Mouse (Mus musculus): ENCODE results near the gene Ifnar1. TPM values are rescaled to one million over a fixed set of nuclear protein-coding genes. Genes with fewer than 3 reads are reported as not detected.

Gene Ifnar1
- total and polyA plus RNA-seq, 2 experiments: 14.0 to 26.4 TPM

GRCm38 (mm10) chr16:91458301-91458746, 26.7 kb upstream of the Ifnar1 start:
- H3K27ac ChIP-seq (replicated peaks; ENCODE audit: insufficient read depth, low read depth, low read length): no peak overlapping the region

GRCm38 (mm10) chr16:91458976-91459375, 26.1 kb upstream of the Ifnar1 start:
- Histone ChIP-seq H3K27ac (replicated peaks; ENCODE audit: insufficient read depth, low read depth, low read length) (no peak overlapping the region), H3K9ac (ENCODE audit: low read depth, low read length) (no peak overlapping the region), H3K4me3 (ENCODE audit: insufficient read depth, low read depth, low read length) (no peak overlapping the region), H3K36me3 (ENCODE audit: control insufficient read depth, insufficient read depth, low read length) (no peaks in the 10 kb centered on the region), H3K4me1 (ENCODE audit: control insufficient read depth, insufficient read depth, low read length) (peaks cover 9% of the 10 kb centered on the region), H3K27me3 (ENCODE audit: control insufficient read depth, insufficient read depth, low read length) (no peaks in the 10 kb centered on the region), H3K79me2 (ENCODE audit: control insufficient read depth, insufficient read depth, low read length) (no peaks in the 10 kb centered on the region)
- 78% methylated on average over 5 of the region's 5 CpGs for WGBS
- no peak for DNase-seq (ENCODE audit: extremely low read depth, low read depth, low spot score)
- TF ChIP-seq CTCF (IDR thresholded peaks at IDR 0.05; ENCODE audit: low read depth, low read length): no peak
- no peak for TF ChIP-seq POLR2A (IDR thresholded peaks at IDR 0.05; ENCODE audit: extremely low read depth, insufficient read depth, low read length)

More at GRCm38 (mm10) chr16:91458301-91458746, 26.7 kb upstream of the Ifnar1 start:
- H3K4me1 ChIP-seq (ENCODE audit: control insufficient read depth, insufficient read depth, low read length): peaks cover 7% of the 10 kb centered on the region
- H3K79me2 ChIP-seq (ENCODE audit: control insufficient read depth, insufficient read depth, low read length): no peaks in the 10 kb centered on the region
- no peaks in the 10 kb centered on the region for H3K36me3 ChIP-seq (ENCODE audit: control insufficient read depth, insufficient read depth, low read length)
- H3K4me3 ChIP-seq (ENCODE audit: insufficient read depth, low read depth, low read length): no peak overlapping the region
- TF ChIP-seq POLR2A (IDR thresholded peaks at IDR 0.05; ENCODE audit: extremely low read depth, insufficient read depth, low read length): no peak
- no peak for TF ChIP-seq CTCF (IDR thresholded peaks at IDR 0.05; ENCODE audit: low read depth, low read length)
- no peak overlapping the region for H3K9ac ChIP-seq (ENCODE audit: low read depth, low read length)
- no peaks in the 10 kb centered on the region for H3K27me3 ChIP-seq (ENCODE audit: control insufficient read depth, insufficient read depth, low read length)
- no peak for DNase-seq (ENCODE audit: extremely low read depth, low read depth, low spot score)
- 86% methylated on average over 21 of the region's 21 CpGs for WGBS

- WGBS: 97% methylated on average over 3 of the region's 3 CpGs
- H3K4me1 ChIP-seq (ENCODE audit: control insufficient read depth, insufficient read depth, low read length): peaks cover 9% of the 10 kb centered on the region
- no peak overlapping the region for H3K27ac ChIP-seq (replicated peaks; ENCODE audit: insufficient read depth, low read depth, low read length)
- DNase-seq (ENCODE audit: extremely low read depth, low read depth, low spot score): no peak
- H3K9ac ChIP-seq (ENCODE audit: low read depth, low read length): no peak overlapping the region
- no peak overlapping the region for H3K4me3 ChIP-seq (ENCODE audit: insufficient read depth, low read depth, low read length)
- TF ChIP-seq POLR2A (IDR thresholded peaks at IDR 0.05; ENCODE audit: extremely low read depth, insufficient read depth, low read length): no peak
- TF ChIP-seq CTCF (IDR thresholded peaks at IDR 0.05; ENCODE audit: low read depth, low read length): no peak
- H3K79me2 ChIP-seq (ENCODE audit: control insufficient read depth, insufficient read depth, low read length): no peaks in the 10 kb centered on the region
- no peaks in the 10 kb centered on the region for H3K27me3 ChIP-seq (ENCODE audit: control insufficient read depth, insufficient read depth, low read length)
- no peaks in the 10 kb centered on the region for H3K36me3 ChIP-seq (ENCODE audit: control insufficient read depth, insufficient read depth, low read length)
These were observed 25.6 kb upstream of the Ifnar1 start for GRCm38 (mm10) chr16:91459396-91459795.

GRCm38 (mm10) chr16:91459841-91460370, 25.1 kb upstream of the Ifnar1 start:
- Histone ChIP-seq H3K4me3 (ENCODE audit: insufficient read depth, low read depth, low read length) (no peak overlapping the region), H3K9ac (ENCODE audit: low read depth, low read length) (no peak overlapping the region), H3K27me3 (ENCODE audit: control insufficient read depth, insufficient read depth, low read length) (no peaks in the 10 kb centered on the region), H3K27ac (replicated peaks; ENCODE audit: insufficient read depth, low read depth, low read length) (no peak overlapping the region), H3K36me3 (ENCODE audit: control insufficient read depth, insufficient read depth, low read length) (no peaks in the 10 kb centered on the region), H3K4me1 (ENCODE audit: control insufficient read depth, insufficient read depth, low read length) (peaks cover 9% of the 10 kb centered on the region), H3K79me2 (ENCODE audit: control insufficient read depth, insufficient read depth, low read length) (no peaks in the 10 kb centered on the region)
- TF ChIP-seq CTCF (IDR thresholded peaks at IDR 0.05; ENCODE audit: low read depth, low read length) (peak; percentile 67), POLR2A (IDR thresholded peaks at IDR 0.05; ENCODE audit: extremely low read depth, insufficient read depth, low read length) (no peak)
- WGBS: 78% methylated on average over 11 of the region's 11 CpGs
- DNase-seq (ENCODE audit: extremely low read depth, low read depth, low spot score): no peak

GRCm38 (mm10) chr16:91461066-91461638, 23.9 kb upstream of the Ifnar1 start:
- peak overlapping the region; percentile 52 for H3K27ac ChIP-seq (replicated peaks; ENCODE audit: insufficient read depth, low read depth, low read length)
- H3K79me2 ChIP-seq (ENCODE audit: control insufficient read depth, insufficient read depth, low read length): no peaks in the 10 kb centered on the region
- no peak overlapping the region for H3K4me3 ChIP-seq (ENCODE audit: insufficient read depth, low read depth, low read length)
- TF ChIP-seq CTCF (IDR thresholded peaks at IDR 0.05; ENCODE audit: low read depth, low read length): no peak
- no peak for TF ChIP-seq POLR2A (IDR thresholded peaks at IDR 0.05; ENCODE audit: extremely low read depth, insufficient read depth, low read length)
- no peaks in the 10 kb centered on the region for H3K27me3 ChIP-seq (ENCODE audit: control insufficient read depth, insufficient read depth, low read length)
- 70% methylated on average over 11 of the region's 11 CpGs for WGBS
- DNase-seq (ENCODE audit: extremely low read depth, low read depth, low spot score): no peak
- no peaks in the 10 kb centered on the region for H3K36me3 ChIP-seq (ENCODE audit: control insufficient read depth, insufficient read depth, low read length)
- no peak overlapping the region for H3K9ac ChIP-seq (ENCODE audit: low read depth, low read length)
- peaks cover 9% of the 10 kb centered on the region for H3K4me1 ChIP-seq (ENCODE audit: control insufficient read depth, insufficient read depth, low read length)

GRCm38 (mm10) chr16:91461773-91462181, 23.3 kb upstream of the Ifnar1 start:
- peak; percentile 31 for DNase-seq (ENCODE audit: extremely low read depth, low read depth, low spot score)
- H3K27ac ChIP-seq (replicated peaks; ENCODE audit: insufficient read depth, low read depth, low read length): peak overlapping the region; percentile 21
- no peaks in the 10 kb centered on the region for H3K36me3 ChIP-seq (ENCODE audit: control insufficient read depth, insufficient read depth, low read length)
- 72% methylated on average over 9 of the region's 9 CpGs for WGBS
- TF ChIP-seq CTCF (IDR thresholded peaks at IDR 0.05; ENCODE audit: low read depth, low read length) (no peak), POLR2A (IDR thresholded peaks at IDR 0.05; ENCODE audit: extremely low read depth, insufficient read depth, low read length) (no peak)
- no peaks in the 10 kb centered on the region for H3K79me2 ChIP-seq (ENCODE audit: control insufficient read depth, insufficient read depth, low read length)
- H3K9ac ChIP-seq (ENCODE audit: low read depth, low read length): no peak overlapping the region
- no peak overlapping the region for H3K4me3 ChIP-seq (ENCODE audit: insufficient read depth, low read depth, low read length)
- H3K27me3 ChIP-seq (ENCODE audit: control insufficient read depth, insufficient read depth, low read length): no peaks in the 10 kb centered on the region
- peaks cover 9% of the 10 kb centered on the region for H3K4me1 ChIP-seq (ENCODE audit: control insufficient read depth, insufficient read depth, low read length)

Data from liver, adult 2 months (tissue).